Mouse (Mus musculus) limb, embryonic 14.5 days (tissue): ENCODE measurements around the gene 1700001L19Rik. TPM values are rescaled to one million over a fixed set of nuclear protein-coding genes. Genes with fewer than 3 reads are reported as not detected.

Source experiments
- ATAC-seq: fragments of 200-750 bp; cut with Nextera tagmentation; 2 replicates; pipeline ENCODE4 v1.8.0; 2017; ENCODE audit warnings: low read depth, moderate number of reproducible peaks, moderate TSS enrichment; ENCODE audit not compliant: low FRiP score
- DNase-seq: peaks from one replicate; pipeline ENCODE4 v3.0.0-alpha.2; 2015; ENCODE audit warnings: low spot score
- H3K27ac ChIP-seq: fragments of 300-500 bp; sonication (generic); replicated peaks from 2 replicates; pipeline ENCODE4 v1.5.1; 2014; ENCODE audit warnings: low read depth, mild to moderate bottlenecking, low read length, moderate library complexity, mixed read lengths
- H3K27me3 ChIP-seq: fragments of 300-500 bp; sonication (generic); 2 replicates; pipeline ENCODE4 v1.6.1; 2014; ENCODE audit warnings: low read length, mixed read lengths; ENCODE audit not compliant: control insufficient read depth, insufficient read depth
- H3K36me3 ChIP-seq: fragments of 300-500 bp; sonication (generic); 2 replicates; pipeline ENCODE4 v1.6.1; 2014; ENCODE audit warnings: mild to moderate bottlenecking, low read length, moderate library complexity, mixed read lengths; ENCODE audit not compliant: control insufficient read depth, insufficient read depth
- H3K4me1 ChIP-seq: fragments of 300-500 bp; sonication (generic); 2 replicates; pipeline ENCODE4 v1.6.1; 2014; ENCODE audit warnings: antibody characterized with exemption, low read length, mixed read lengths; ENCODE audit not compliant: control insufficient read depth, insufficient read depth
- H3K4me2 ChIP-seq: fragments of 300-500 bp; sonication (generic); replicated peaks from 2 replicates; pipeline ENCODE4 v1.6.1; 2014; ENCODE audit warnings: low read depth, mild to moderate bottlenecking, low read length, moderate library complexity; ENCODE audit not compliant: severe bottlenecking
- H3K4me3 ChIP-seq: fragments of 300-500 bp; sonication (generic); replicated peaks from 2 replicates; pipeline ENCODE4 v1.5.1; 2014; ENCODE audit warnings: low read length
- H3K9ac ChIP-seq: fragments of 300-500 bp; sonication (generic); 2 replicates; pipeline ENCODE4 v1.6.1; 2014; ENCODE audit warnings: mild to moderate bottlenecking, low read depth, low read length, moderate library complexity; ENCODE audit not compliant: severe bottlenecking
- H3K9me3 ChIP-seq: fragments of 300-500 bp; sonication (generic); 2 replicates; pipeline ENCODE4 v1.6.1; 2016; ENCODE audit warnings: low read length; ENCODE audit not compliant: control insufficient read depth
- POLR2A ChIP-seq: fragments of 200-500 bp; IDR thresholded peaks from 2 replicates; pipeline ENCODE4 v1.8.0; 2012; ENCODE audit warnings: inconsistent platforms, mild to moderate bottlenecking, moderate library complexity, borderline replicate concordance; ENCODE audit not compliant: insufficient read depth, insufficient read length; ENCODE audit errors: extremely low read depth
- WGBS: fragments of 180-500 bp; shearing (Covaris S2); extraction: QIAGEN DNeasy Blood & Tissue Kit; methylation state at CpG from one replicate; pipeline ENCODE4 v1.1.7; 2014; 5-methylcytosine and 5-hydroxymethylcytosine counted together
- polyA plus RNA-seq, 2 experiments: library from polyadenylated mRNA; depleted of rRNA in 1 of 2; stranded (reverse) in 1 of 2; unstranded in 1 of 2; fragments of >200 nt; fragmentation: Nextera tagmentation in 1 of 2; extraction: Ambion mirVana in 1 of 2; gene quantifications; 2 replicates each; pipeline versions ENCODE4 v1.2.1 to v1.2.3; 2012 to 2014

1700001L19Rik gene
- polyA plus RNA-seq, 2 experiments: 0.15 to 0.29 TPM

DNA sequence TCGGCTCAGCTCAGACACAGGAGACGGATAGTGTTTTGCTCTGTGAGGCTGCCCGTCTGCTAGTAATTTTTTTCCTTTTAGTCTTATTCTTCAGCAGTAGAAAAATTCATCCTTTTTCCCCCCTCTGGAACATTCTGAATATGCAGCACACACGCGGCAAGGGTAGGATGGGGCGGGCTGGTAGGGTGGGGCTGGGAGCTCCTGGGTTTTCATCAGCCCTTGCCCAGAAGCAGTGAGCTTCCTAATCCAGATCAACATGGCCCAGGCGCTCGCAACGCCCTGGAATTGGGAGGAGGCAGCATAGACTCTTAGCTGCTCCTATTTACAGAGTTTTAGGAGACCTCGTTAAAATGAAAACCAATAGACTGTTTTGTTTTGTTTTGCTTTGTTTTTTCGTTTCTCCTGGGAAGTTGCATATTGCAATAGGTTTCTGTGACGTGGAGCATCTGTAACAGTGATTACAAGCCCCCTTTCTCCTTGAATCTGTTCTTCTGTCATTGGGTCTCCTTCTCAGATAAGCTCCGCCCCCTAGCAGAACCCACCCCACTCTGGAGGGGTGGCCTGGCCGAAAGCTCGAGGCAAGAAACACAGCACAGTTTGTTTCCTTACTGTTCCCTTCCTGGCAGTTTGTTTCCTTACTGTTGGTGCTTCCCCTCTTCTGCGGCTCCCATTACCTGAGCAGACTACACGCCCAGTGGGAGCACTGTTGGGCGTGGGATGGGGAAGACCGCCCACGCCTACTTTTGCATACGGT is 10.6 kb downstream of the 1700001L19Rik start:
- Histone ChIP-seq H3K27ac (peak overlapping the region; percentile 65; the same call in 1 of the 2 replicates), H3K9me3 (no peaks in the 10 kb centered on the region), H3K9ac (peak overlapping the region; percentile 29; the same call in 1 of the 2 replicates), H3K36me3 (no peaks in the 10 kb centered on the region), H3K27me3 (no peaks in the 10 kb centered on the region), H3K4me1 (no peaks in the 10 kb centered on the region; the same call in 1 of the 2 replicates), H3K4me3 (peak overlapping the region; percentile 17), H3K4me2 (peak overlapping the region; percentile 40)
- DNase-seq (peak; percentile 39), ATAC-seq (peak; percentile 64)
- TF ChIP-seq POLR2A: no peak
- 32% methylated on average over 21 of the region's 21 CpGs for WGBS

DNA sequence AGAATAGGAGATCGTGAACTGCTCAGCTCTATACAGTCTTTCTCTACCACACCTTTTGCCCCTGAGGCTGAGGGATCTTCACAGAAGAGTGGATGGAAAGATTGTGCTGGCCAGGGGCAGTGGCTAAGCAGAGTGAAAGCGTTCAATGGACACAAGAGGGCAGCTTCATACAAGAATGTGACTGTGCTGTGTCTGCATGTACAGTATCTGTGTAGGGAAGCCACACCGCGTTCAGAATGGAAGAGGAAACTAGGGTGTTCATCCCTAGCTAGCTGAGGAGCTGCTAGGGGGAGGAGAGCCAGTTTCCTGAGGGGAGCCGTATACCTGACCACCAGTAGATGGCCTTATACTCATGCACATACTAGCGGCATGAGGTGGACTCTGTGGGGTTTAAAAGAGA is 25.6 kb downstream of the 1700001L19Rik start:
- no peak for TF ChIP-seq POLR2A
- Histone ChIP-seq H3K27me3 (no peaks in the 10 kb centered on the region), H3K4me2 (no peak overlapping the region), H3K27ac (no peak overlapping the region), H3K36me3 (0 out of 2 replicates have a peak, but pooled peaks cover 3% of the 10 kb centered on the region), H3K9me3 (no peaks in the 10 kb centered on the region), H3K9ac (no peak overlapping the region), H3K4me3 (no peak overlapping the region), H3K4me1 (no peaks in the 10 kb centered on the region)
- ATAC-seq (no peak), DNase-seq (no peak)
- 58% methylated on average over 6 of the region's 6 CpGs for WGBS

DNA sequence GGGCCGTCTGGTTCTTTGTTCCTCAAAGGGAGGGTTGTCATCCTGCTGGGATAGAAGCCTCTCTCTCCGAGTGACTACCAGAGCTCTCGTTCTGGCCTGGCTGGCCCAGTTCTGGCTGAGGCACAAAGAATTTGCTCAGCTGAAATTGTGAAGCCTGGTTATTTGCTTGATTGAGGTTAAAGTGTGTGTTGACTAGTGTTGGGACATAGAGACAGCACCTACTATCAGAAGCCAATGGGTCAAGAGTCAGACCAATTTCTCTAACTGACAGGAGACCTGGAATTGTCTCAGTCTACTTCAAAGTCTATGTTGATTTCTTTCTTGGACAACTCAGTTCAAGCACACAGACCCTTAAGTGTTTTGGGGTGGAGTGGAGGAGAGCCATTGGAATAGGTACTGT is 29.8 kb downstream of the 1700001L19Rik start:
- Histone ChIP-seq H3K27ac (no peak overlapping the region), H3K9ac (no peak overlapping the region), H3K4me3 (no peak overlapping the region), H3K36me3 (no peaks in the 10 kb centered on the region), H3K4me1 (no peaks in the 10 kb centered on the region), H3K4me2 (no peak overlapping the region), H3K27me3 (no peaks in the 10 kb centered on the region), H3K9me3 (no peaks in the 10 kb centered on the region)
- DNase-seq (no peak), ATAC-seq (no peak)
- no peak for TF ChIP-seq POLR2A
- WGBS: 80% methylated on average over 3 of the region's 3 CpGs

DNA sequence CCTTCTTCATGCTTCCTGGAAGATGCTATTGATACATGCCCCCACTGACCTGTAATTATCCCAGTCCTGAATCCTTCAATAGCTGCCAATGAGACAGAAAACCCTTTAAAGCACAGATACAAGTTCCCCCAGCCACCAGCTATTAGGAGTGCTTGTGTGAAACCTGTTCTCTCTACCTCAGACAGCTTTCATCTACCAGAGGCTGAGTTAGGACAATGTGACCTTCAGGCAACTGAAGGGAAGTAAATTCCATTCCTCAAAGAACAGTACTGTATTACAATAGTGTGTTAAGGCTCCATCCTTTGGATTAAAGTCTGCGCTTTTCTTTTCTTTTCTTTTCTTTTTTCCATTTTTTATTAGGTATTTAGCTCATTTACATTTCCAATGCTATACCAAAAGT is 45.6 kb downstream of the 1700001L19Rik start:
- Histone ChIP-seq H3K4me2 (no peak overlapping the region), H3K9ac (no peak overlapping the region), H3K4me1 (no peaks in the 10 kb centered on the region), H3K27ac (no peak overlapping the region), H3K9me3 (no peaks in the 10 kb centered on the region), H3K4me3 (no peak overlapping the region), H3K36me3 (no peaks in the 10 kb centered on the region; the same call in 1 of the 2 replicates), H3K27me3 (no peaks in the 10 kb centered on the region)
- no peak for TF ChIP-seq POLR2A
- ATAC-seq (no peak), DNase-seq (no peak)
- WGBS: 91% methylated on average over 1 of the region's 1 CpGs

Other genes with a start within 250 kb of the 1700001L19Rik start
- 20.5 and 21.9 TPM in 2 replicates for gene Mtrr, start 15.3 kb upstream of the 1700001L19Rik start, polyA plus RNA-seq (2012; rRNA removed)
- gene Mtrr, start 15.3 kb upstream of the 1700001L19Rik start, polyA plus RNA-seq (2014; fragmentation: Nextera tagmentation; extraction: Ambion mirVana): 15.7 and 16.9 TPM in 2 replicates
- gene Fastkd3, start 15.2 kb upstream of the 1700001L19Rik start, polyA plus RNA-seq (2012; rRNA removed): 31.1 and 33.9 TPM in 2 replicates
- 30.3 and 32.6 TPM in 2 replicates for gene Fastkd3, start 15.2 kb upstream of the 1700001L19Rik start, polyA plus RNA-seq (2014; fragmentation: Nextera tagmentation; extraction: Ambion mirVana)